Mouse (Mus musculus): ENCODE data around the gene Etv3.
"Not testable (repeated sequence)": the region's sequence is repeated elsewhere in the genome, so short reads cannot be mapped to it uniquely, and the experiment has no call there.

The Etv3 gene

DNA sequence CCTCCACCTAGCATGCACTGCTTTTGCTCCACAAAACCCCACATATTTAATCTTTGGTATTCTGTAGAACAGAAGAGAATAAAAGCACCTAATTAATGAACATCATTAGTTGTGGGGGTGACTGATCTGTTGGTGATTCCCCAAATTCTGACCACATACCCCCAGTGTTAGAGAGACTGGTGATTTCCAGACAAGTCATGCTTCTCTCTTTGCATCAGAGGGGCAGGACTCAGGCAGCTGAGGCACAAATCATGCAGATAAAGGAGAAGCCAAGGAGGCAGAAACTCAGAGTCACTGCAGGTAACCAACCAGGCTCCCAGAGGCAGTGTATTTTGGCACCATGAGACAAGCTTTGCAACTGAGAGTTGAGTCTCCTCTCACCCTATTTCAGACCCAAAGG lies 6.8 kb upstream of the Etv3 start:
- DNase-seq (ENCODE audit: low read depth in 1 of 2, low spot score in 2 of 2), result no peak

DNA sequence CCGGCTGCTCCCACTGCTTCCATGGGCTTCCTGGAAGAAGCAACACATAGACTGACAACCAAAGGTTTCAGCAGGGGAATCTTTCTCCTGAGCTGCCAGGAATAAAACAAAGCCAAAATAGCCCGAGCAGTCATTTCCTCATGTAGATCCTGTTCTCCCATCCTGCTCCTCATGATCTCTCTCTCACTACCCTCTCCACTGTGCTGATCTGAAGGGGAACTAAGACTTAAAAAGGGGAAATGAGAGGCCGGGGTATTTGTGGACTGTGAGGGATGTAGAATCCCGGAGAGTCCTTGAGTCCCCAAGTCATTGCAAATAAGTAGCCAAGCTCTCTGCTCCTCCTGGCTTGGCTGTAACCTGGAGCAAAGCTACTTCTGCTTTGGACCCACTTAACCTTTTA lies 4.1 kb upstream of the Etv3 start:
- peak in 1 of 2 experiments; percentile 43 for DNase-seq (ENCODE audit: low read depth in 1 of 2, low spot score in 2 of 2)

DNA sequence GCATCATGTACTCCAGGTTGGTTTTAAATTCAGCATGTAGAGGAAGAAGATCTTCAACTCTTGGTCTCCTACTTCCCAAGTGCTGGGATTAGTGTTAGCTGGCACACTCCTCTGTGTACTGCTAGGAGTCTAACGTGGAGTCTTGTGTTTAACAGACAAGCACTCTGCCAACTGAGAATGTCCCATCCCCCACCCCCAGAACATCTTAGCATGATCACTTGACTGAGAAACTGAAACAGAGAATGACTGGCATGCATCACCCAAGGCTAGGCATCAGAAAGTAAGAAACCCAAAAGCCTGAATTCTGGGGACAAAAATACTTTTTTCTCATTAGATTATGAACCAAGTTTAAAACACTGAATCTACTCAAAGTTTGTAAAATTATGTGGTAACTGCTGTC lies 3.4 kb upstream of the Etv3 start:
- DNase-seq (ENCODE audit: low read depth in 1 of 2, low spot score in 2 of 2), result no peak

DNA sequence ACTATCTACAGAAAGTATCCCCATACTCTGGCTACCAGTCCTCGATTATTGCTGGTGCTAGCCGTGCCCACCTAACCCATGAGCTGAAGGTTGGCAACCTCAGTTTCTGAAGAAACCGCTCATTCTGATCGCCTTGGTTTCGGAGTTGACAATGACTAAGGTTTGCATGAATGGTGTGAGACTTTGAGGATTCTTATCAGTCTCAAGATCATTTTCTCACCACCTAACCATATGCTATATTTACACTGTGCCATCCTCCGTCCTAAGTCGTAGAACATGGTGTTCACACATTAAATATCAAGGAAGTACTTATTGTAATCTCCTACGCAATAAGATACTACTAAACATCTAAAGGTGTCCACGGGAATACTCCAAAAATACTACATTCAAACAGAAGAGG lies 1.5 kb upstream of the Etv3 start:
- no peak for DNase-seq (ENCODE audit: low read depth in 1 of 2, low spot score in 2 of 2)

DNA sequence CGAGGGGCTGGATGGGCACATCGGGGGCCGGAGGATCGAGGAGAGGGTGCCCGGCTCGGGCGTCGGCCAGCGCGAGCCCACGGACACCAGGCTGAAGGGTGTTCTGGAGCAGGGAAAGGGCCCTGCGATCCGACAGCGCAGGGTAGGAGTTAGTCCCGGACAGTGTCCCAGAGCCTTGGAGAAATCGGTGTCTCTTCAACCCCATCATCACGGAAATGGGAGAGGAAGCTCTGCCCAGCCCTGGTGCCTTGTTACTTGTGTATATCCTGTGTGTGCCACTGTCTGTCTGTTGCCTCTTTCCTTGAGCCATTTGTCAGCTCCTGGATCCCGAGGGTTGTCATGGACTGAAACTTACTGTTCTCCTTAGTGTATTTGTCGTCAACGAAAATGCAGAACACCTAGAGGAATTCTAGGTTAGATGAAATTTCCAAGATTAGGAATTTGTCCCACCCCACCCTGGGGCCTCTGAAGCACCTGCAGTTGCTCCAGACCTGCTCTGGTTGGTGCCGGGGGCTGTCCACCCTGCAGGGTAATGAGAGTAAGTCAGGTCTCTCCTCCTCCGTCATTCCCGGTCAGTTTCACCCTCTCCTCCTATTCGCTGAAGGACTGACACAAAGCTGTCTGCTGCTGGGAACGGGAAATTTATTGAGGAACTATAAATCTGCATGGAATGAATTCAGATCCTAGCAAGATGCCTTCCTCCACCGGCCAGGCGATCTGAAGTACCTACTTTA lies 797 bp downstream of the Etv3 start:
- DNase-seq (ENCODE audit: low read depth in 1 of 2, low spot score in 2 of 2), result no peak

DNA sequence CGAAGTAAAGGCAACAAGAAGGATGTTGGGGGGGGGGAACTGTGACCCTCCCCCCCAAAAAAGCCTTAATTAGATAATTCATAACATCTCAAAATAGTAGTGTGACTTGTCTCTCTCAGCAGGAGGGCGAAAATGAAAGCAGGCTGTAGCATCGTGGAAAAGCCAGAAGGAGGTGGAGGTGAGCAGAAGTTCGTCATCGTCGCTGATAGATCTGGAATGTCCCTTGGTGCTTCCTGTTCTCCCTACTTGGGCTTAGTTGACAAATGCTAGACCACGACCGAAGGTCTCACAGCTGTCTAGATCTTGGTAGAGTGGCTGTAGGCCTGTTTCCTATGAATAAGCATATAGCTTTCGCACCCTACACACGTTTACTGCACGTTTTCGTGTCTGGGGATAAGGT lies 1.9 kb downstream of the Etv3 start:
- DNase-seq (ENCODE audit: low read depth in 1 of 2, low spot score in 2 of 2), result no peak

DNA sequence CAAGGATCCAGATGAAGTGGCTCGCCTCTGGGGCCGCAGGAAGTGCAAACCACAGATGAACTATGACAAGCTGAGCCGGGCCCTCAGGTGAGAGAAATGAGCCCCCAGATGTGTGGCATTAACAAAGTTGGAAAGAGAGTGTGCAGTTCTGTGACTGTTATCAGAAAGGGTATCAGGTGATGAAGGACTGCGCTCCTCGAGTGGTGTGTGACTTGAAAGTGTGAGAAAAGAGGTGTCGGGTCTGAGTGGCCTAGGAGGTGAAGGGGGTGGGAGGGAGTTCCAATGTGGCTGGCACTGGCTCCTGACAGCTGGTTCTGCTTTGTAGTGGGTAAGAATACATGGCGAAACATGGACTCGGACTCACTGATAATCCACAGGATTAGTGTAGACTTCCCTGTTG lies 2.8 kb downstream of the Etv3 start:
- no peak for DNase-seq (ENCODE audit: low read depth in 1 of 2, low spot score in 2 of 2)

DNA sequence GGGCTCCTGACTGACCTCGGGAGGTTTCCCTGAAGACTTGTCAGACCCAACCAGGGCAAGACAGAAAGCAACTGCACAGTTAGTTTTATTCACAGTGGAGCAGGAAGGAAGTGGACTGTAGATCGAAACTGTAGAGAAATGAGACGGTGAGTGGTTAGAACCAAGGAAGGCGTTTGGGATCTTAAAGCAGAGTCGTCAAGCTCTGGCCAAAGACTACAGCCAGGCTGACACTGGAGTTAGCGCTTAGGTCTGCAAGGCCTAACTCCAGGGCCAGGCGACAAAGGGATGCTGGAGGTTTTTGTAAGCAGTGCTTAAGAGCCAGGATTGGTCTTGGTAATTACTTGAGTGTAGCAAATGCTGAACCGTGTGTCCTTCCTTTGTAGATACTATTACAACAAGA lies 3.6 kb downstream of the Etv3 start:
- DNase-seq (ENCODE audit: low read depth in 1 of 2, low spot score in 2 of 2), result no peak

DNA sequence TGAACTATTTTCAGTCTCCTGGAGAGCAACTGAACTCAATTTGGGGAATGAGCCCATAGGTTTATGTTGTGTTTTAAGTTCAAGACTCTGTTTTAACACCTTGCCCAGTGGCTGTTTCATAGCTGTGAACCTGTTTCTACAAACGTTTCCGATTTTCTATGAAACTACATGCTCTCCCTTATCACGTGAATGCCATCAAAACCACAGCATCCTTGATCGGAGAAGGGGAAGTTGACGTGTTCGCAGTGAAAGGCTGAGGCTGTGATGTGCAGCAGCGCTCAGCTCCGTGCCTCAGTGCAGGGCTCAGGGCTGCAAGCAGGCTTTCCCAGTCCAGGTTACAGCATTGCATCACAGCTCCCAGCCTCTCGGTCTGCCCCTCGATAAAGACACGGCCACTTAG lies 4.4 kb downstream of the Etv3 start:
- DNase-seq (ENCODE audit: low read depth in 1 of 2, low spot score in 2 of 2), result no peak

DNA sequence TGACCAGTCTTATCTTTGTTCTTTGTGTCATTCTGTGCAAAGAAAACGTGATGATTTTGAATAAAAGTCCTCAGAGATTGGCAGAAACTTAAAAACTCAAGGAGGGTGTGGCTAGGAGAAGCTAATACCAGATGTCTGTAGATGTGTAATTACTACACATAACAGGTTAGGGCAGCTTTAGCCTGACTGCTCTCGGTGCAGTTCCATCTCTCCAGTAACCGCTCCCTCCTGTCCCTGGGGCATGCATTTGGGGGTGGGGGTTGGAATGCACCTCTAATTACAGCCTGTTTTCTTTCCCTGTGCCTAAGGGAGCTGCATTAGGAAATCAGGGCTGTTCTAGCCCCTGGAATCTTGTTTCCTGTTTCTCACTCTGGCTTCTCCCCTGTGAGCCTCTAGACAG lies 5.0 kb downstream of the Etv3 start:
- DNase-seq (ENCODE audit: low read depth in 1 of 2, low spot score in 2 of 2), result no peak

DNA sequence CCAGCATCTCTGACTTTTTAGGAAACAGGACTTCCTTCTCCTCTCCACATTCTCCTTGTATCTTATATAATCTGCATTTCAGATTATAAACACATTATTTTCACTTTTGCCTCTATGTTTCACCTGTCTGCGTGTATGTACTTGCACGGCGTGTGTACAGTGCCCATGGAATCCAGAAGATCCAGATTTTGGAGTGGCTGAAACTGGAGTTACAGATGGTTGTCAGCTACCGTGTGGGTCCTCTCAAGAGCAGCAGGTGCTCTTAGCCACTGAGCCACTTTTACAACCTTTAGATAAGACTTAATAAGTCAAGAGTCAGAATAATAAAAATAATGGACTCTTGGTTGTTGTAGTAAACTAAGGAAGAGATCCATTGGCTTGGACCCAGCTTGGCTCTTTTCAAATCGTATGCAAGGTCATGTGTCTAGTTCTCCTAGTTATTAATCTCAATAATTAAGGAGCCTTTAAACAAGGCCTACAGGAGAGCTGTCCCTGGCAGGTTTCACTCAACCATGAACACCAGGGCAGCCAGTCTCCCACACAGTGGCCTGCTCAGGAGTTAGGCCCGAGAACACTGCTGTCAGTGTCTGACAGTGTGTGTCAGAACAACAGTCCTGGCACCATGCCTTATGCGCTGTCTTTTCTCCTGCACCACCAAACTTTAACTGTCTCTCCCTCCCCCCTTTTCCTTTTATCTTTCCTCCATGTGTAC lies 8.6 kb downstream of the Etv3 start:
- DNase-seq (ENCODE audit: low read depth in 1 of 2, low spot score in 2 of 2), result no peak

DNA sequence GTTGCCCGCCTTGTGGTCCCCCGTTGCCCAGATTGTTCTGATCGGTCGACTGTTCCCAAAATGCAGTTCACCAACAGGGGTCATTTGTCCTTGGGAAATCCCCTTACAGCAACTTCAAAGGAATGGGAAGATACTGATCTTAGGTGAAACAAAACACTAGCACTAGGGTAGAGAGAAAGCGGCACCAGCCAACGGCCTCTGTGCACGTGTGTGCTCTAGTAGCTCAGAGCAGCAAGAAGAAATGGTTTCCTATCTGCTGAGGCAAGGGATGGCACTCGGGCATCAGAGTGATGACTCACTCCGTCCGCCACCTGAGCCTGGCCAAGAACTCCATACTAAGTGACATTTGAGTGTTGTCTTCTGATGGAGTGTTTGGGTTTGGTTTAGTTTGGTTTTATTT lies 12.8 kb downstream of the Etv3 start:
- no peak for DNase-seq (ENCODE audit: low read depth in 1 of 2, low spot score in 2 of 2)

DNA sequence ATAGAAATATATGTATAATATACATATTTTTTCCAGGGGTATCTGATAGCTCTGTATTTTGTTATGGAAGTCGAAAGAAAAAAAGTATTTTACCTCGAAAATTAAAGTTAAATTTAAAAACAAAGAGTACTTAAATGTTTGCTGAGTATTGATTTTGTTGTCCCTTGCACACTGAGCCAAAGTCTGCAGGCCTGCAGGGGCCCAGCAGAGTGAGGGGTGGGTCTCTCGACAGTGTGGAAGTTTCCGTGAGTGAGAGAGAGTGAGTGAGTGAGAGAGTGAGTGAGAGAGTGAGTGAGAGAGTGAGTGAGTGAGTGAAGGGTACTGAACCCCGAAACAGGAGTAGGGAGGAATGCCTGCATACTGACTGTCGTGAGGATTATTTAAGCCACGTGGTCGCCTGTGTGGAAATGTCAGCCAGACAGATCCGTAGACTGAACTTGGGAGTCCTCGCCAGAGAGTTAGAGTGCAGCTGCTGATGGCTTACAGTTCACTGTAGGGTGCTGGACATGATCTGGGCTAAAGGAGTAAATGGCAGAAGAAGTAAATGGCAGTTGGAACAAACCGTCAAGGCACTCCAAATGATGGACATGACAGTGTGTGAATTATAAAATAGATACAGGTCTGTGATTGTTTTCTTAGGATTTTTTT lies 14.9 kb downstream of the Etv3 start:
- no peak for DNase-seq (ENCODE audit: low read depth in 1 of 2, low spot score in 2 of 2)

DNA sequence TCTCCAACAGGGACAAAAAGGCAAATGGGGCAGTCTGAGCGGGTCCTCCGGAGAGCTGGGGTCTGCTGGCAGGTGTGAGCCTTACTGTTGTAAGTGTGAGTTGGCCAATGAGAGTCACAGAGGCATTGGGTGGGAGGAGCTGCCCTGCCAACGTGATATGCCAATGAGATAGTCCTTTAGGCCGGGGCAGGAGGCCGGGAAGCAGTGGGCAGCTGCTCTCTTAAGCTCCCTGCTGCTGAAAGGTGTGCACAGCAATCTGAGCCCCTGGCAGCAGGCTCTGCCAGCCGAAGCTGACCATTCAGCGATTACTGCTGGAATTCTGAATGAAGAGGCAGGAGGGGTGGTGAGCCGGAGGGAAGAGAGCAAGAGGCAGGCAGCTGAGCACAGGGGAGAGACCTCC lies 15.5 kb downstream of the Etv3 start:
- DNase-seq (ENCODE audit: low read depth in 1 of 2, low spot score in 2 of 2), result no peak

DNA sequence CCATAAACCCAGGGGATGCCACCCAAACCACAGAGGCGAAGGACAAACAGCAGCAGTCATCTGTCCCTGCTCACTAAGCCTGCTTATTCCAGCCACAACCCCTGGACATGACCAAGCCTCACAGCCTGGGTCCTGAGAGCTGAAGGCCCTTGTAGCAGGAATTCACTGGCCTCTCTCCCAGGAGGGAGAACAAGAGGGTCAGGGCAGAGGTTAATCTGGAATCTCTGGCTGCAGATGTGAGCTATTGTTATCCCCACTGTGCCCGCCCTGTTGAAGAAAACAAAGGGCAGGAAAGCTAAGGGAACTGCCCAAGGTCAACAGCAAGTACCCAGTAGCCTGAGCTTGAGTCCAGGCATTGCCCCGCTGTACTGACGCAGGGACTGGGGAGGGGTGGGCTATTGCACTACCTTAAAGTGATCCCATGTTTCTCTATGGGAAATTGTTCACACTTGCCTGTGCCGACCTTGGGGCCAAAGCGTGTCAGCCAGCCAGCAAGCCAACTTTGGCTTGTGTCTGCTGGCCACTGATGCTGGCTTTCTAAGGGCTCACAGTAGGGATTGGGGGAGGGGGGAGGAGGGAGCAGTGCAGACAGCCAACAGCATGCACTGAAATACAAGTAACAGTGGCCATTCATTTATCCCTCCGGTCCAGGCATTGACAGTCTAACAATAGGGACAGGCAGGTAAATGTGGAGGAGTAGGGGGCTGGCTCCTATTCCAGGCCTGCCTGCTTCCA lies 17.4 kb downstream of the Etv3 start:
- DNase-seq (ENCODE audit: low read depth in 1 of 2, low spot score in 2 of 2), result no peak

DNA sequence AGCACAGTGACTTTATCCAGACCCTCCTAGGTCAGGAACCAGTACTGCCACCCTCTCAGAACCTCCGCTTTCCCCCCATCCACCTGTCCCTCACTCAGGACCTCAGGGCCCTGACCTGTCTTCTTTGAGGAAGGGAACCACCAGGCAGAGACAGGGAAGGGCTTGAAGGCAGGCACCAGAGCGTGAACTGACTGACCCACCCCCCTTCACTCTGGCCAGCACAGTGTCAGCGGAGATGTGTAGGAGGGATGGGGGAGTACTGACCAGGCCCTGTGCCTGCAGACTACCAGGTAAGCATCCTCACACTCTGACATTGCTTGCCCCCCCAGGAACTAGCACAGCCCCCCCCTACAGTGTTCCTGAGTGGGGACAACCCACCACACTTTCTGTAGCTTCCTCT lies 20.3 kb downstream of the Etv3 start:
- DNase-seq (ENCODE audit: low read depth in 1 of 2, low spot score in 2 of 2), result no peak

DNA sequence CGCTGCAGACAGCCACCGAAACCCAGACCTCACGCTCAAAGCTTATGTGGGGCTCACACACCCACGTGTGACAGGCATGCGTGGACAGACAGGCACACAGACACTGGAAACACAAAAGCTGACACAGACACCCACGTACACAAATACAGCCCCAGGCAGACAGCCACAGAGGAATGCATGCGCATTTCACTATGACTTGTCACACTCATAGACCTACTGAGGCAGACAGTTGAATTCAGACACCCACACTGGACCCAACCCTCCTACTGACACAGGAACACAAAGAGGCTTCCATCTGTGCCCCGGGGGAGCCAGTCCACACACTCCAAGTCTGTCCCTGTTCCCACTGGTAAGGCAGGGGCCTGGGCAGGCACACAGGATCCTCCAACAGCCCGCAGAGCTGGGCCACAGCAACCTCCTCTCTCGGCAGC lies 21.1 kb downstream of the Etv3 start:
- DNase-seq (ENCODE audit: low read depth in 1 of 2, low spot score in 2 of 2), result no peak

DNA sequence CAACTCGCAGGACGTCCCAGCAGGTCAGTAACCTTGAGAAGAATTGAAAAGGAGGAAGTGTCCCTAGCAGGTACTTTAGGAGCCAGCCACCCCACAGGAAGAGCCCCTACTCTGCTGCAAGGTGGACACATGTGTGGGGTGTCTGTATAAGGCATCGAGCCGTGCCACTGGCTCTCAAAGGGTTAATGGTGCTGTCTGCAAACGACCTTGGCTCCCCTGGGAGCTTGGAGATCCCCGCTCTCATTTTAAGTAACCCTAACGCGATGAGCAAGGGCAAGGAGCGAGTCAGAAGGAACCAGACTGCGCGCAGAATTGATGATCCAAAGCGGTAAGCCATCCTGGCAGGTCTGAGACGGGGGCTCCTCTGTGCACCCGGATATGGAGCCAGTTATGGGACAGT lies 24.7 kb downstream of the Etv3 start:
- DNase-seq (ENCODE audit: low read depth in 1 of 2, low spot score in 2 of 2), result no peak

DNA sequence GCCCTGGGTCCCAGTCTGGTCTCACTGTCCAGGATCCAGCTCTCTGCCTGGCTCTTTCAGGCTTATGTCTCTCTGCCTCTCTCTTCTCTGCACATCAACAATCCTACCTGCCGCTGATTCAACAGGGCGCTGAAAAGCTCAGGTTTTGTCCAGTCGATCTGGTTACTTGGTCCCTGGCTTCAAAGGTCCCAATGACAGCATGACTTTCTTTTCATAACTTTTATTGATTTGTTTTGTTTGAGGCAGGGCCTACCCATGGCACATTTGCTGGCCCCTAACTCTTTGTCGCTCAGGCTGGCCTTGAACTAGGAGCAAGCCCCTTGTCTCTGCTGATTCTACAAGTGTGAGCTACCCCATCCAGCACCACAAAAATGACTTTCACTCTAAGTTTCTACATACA lies 27.1 kb downstream of the Etv3 start:
- DNase-seq (ENCODE audit: low read depth in 1 of 2, low spot score in 2 of 2), result no peak

DNA sequence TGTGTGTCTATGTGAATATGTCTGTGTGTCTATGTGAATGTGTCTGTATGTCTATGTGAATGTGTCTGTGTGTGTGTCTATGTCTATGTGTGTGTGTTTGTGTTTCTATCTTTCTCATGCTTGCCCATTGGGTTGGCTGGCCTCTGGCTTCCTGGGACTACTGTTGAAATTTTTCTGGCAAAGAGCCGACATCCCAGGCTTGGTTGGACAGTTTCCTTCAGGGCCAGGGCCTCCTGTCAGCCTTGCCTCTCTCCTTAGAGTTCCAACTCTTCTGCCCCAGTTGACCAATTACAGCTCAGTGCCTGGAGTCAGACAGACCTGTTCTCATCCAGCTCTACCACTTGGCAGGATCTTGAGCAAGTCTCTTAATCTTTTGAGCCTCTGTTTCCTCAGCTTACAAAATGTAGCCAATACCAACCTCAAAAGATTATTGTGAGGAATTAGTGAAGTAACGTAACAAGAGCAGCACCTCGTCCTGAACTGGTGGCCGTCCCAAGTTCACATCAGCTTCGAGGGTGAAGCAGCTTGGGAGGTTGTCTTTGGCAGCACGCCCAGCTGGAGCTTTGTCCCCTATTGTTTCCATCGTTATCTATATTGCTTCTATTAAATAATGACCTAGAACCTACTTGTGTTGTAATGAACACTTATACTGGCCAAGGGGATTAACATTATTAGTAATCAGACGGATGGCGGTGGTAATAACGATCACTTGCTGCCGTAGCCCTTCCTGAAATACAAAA lies 28.2 kb downstream of the Etv3 start:
- DNase-seq (ENCODE audit: low read depth in 1 of 2, low spot score in 2 of 2), result no peak

DNA sequence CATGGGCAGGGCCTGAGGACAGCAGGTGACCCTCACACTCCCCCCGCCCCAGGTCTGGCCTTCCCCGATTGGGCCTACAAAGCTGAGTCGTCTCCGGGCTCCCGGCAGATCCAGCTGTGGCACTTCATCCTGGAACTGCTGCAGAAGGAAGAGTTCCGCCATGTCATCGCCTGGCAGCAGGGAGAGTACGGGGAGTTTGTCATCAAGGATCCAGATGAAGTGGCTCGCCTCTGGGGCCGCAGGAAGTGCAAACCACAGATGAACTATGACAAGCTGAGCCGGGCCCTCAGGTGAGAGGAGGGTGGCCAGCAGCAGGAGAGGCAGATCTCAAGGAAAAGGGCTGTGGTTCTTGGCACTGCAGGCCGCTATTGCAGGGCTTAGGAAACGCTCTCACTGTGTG lies 29.7 kb downstream of the Etv3 start:
- not testable (repeated sequence) for DNase-seq (ENCODE audit: low read depth in 1 of 2, low spot score in 2 of 2)
